Mouse (Mus musculus): ENCODE data around the gene Coro6.

- TF ChIP-seq CTCF (IDR thresholded peaks at IDR 0.05; ENCODE audit: low read depth) (no peak), EP300 (IDR thresholded peaks at IDR 0.05; ENCODE audit: low read depth) (no peak)
Measured at GRCm38 (mm10) chr11:77463786-77464185, 1.6 kb downstream of the Coro6 start.

All from heart, postnatal 0 days (tissue).